Mouse (Mus musculus) embryonic facial prominence, embryonic 10.5 days (tissue): Measurements from ENCODE around the gene Guca1b. TPM values are rescaled to one million over a fixed set of nuclear protein-coding genes. Genes with fewer than 3 reads are reported as not detected.

Source experiments
- DNase-seq: peaks from one replicate; pipeline ENCODE4 v3.0.0-alpha.2; 2017; ENCODE audit warnings: low spot score
- H3K27ac ChIP-seq: fragments of 300-500 bp; sonication (generic); replicated peaks from 2 replicates; pipeline ENCODE4 v1.5.1; 2016; ENCODE audit warnings: mild to moderate bottlenecking
- H3K27me3 ChIP-seq: fragments of 300-500 bp; sonication (generic); replicated peaks from 2 replicates; pipeline ENCODE4 v1.6.1; 2016; ENCODE audit warnings: low read depth, mild to moderate bottlenecking; ENCODE audit not compliant: poor library complexity, severe bottlenecking
- H3K36me3 ChIP-seq: fragments of 300-500 bp; sonication (generic); replicated peaks from 2 replicates; pipeline ENCODE4 v1.6.1; 2016; ENCODE audit warnings: mild to moderate bottlenecking, moderate library complexity
- H3K4me1 ChIP-seq: fragments of 300-500 bp; sonication (generic); 2 replicates; pipeline ENCODE4 v1.6.1; 2016
- H3K4me3 ChIP-seq: fragments of 300-500 bp; sonication (generic); 2 replicates; pipeline ENCODE4 v1.5.1; 2016; ENCODE audit warnings: mild to moderate bottlenecking, moderate library complexity
- H3K9me3 ChIP-seq: fragments of 300-500 bp; sonication (generic); 2 replicates; pipeline ENCODE4 v1.6.1; 2016; ENCODE audit warnings: mild to moderate bottlenecking
- WGBS: fragments of 180-500 bp; shearing (Covaris S2); methylation state at CpG from one replicate; pipeline ENCODE4 v1.1.7; 2016; 5-methylcytosine and 5-hydroxymethylcytosine counted together
- polyA plus RNA-seq: library from polyadenylated mRNA; unstranded; fragments of >200 nt; fragmentation: Nextera tagmentation; extraction: Ambion mirVana; gene quantifications from 2 replicates; pipeline ENCODE4 v1.2.1, GENCODE M21; 2016

Gene Guca1b
- polyA plus RNA-seq, 1 experiment from 2014 or later: 1.7 TPM

DNA sequence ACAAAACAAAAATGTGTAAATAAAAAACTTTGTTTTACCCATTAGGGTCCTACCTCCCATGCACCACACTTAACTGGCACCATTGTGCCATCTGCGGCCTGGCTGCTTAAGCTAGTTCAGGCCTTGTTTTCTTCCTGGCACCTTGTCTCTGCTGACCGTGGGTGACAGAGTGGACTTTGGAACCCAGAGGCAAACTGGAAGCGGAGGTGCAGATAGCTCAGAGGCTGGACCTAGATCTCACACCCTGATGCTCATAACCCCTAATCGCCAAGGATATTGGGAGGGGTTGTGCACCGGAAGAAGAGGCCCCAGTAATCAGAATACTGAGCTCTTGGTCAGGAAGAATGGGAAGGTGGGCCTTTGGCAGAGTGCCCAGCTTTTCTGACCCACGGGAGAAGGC, 39.0 kb downstream of the Guca1b start:
- Histone ChIP-seq H3K27ac (no peak overlapping the region), H3K4me1 (peaks cover 16% of the 10 kb centered on the region), H3K4me3 (no peak overlapping the region), H3K27me3 (no peaks in the 10 kb centered on the region; the same call in 1 of the 2 replicates), H3K9me3 (no peaks in the 10 kb centered on the region), H3K36me3 (no peaks in the 10 kb centered on the region)
- WGBS: 85% methylated on average over 6 of the region's 6 CpGs
- DNase-seq: no peak

DNA sequence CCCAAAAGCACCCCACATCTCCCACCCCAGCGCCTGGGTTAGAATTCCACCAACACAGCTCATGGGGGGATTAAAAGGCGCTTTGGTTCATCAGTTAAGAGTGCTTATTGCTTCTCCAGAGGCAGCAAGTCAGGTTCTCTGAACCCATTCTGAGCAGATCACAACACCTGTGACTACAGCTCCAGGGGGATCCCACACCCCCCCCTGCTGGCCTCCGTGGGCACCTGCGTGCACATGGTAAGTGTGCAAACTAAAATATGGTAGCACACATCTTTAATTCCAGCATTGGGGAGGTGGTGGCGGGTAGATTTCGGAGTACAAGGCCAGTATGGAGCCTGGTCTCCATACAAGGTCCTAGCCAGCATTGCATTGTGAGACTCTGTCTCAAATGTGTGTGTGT, 42.1 kb downstream of the Guca1b start:
- Histone ChIP-seq H3K9me3 (no peaks in the 10 kb centered on the region), H3K36me3 (no peaks in the 10 kb centered on the region), H3K27ac (no peak overlapping the region), H3K4me1 (peaks cover 18% of the 10 kb centered on the region), H3K4me3 (no peak overlapping the region), H3K27me3 (peaks cover 12% of the 10 kb centered on the region; the same call in 1 of the 2 replicates)
- 66% methylated on average over 6 of the region's 6 CpGs for WGBS
- no peak for DNase-seq

DNA sequence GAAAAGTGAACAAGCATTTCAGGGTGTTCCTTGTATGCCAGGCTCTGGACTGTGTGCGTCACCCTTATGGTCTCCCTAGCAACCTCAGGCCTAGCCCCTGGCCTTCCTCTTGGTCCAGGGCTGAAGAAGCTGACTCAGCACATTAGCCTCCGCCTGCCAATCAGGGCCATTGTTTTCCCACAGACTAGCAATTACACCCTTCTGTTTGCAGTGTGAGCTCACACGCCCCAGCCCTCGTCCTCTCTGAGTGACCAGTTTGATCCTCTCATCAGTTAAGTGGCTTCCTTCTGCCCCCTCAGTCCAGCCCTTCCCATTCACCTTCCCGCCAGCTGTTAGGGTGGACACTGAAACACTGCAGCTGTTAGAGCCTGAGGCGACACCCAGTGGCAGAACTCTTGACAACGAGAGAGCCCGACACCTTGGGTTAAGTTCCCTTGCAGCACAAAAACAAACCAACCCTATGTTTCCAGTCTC, 43.7 kb downstream of the Guca1b start:
- Histone ChIP-seq H3K9me3 (no peaks in the 10 kb centered on the region), H3K4me1 (peaks cover 18% of the 10 kb centered on the region), H3K4me3 (0 out of 2 replicates have a peak overlapping the region, but pooled peaks have one; percentile 16), H3K36me3 (no peaks in the 10 kb centered on the region), H3K27me3 (peaks cover 12% of the 10 kb centered on the region; the same call in 1 of the 2 replicates), H3K27ac (peak overlapping the region; percentile 19; the same call in 1 of the 2 replicates)
- peak; percentile 74 for DNase-seq
- WGBS: 9% methylated on average over 8 of the region's 8 CpGs

DNA sequence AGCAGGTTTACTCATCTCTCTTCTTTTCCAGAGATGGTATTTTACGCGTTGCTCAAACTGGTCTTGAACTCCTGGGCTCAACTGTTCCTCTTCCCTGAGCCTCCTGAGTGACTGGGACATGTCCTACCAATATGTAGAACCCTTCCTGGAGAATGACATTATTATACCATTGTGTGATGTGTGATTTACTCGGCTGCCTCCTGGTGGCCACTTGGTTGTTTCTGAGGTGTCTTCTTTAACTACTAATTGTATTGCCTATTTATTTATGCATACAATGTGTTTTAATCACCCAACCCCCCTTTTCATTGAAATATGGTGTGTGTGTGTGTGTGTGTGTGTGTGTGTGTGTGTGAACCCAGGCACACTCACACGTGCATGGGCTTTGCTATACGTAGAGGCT, 45.6 kb downstream of the Guca1b start:
- Histone ChIP-seq H3K27ac (no peak overlapping the region), H3K4me3 (no peak overlapping the region), H3K36me3 (no peaks in the 10 kb centered on the region), H3K4me1 (peaks cover 18% of the 10 kb centered on the region), H3K27me3 (peaks cover 21% of the 10 kb centered on the region), H3K9me3 (no peaks in the 10 kb centered on the region)
- WGBS: 64% methylated on average over 5 of the region's 5 CpGs
- no peak for DNase-seq

DNA sequence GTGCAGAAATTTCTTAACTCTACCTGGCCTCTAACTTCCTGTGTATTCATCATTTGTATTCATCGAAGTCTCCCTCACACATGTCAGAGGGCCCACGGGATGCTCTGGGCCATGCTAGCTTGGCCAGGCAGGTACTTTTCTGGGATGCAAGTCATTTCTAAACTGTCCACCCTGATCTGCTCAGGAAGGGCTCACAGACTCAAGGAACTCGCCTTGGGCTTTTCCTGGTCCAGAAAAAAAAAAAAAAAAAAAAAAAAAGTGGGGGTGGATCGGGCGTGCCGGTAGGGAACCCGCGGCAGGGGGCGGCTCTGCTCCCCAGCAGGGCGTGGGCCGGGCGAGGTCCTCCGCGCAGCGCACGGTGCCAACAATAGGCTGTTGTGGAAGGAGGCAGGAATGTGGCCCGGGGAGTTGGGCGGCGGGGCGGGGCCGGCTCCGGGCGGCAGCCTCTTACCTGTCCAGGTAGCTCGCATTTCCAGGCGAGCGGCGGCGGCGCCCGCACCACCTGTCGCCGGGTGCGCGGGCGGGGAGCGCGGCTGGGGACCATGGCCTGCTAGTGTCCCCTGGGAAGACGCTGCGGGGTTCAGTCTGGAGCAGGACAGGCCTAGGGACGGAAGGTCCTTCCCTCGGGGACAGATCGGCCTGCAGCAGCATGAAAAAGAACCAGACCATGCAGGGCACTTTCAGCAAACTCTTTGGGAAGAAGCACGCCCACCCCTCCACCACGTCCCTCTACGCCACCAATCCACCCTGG, 51.1 kb downstream of the Guca1b start, which contains the start of gene AI661453:
Gene AI661453 (plus strand): TSS at position 460 of the 751 bp plus-strand sequence.
- Histone ChIP-seq H3K4me1 (peaks cover 37% of the 10 kb centered on the region), H3K36me3 (no peaks in the 10 kb centered on the region), H3K27me3 (peaks cover 69% of the 10 kb centered on the region), H3K9me3 (no peaks in the 10 kb centered on the region), H3K27ac (peak within 1 kb of the TSS; percentile 71), H3K4me3 (peak within 1 kb of the TSS; percentile 56)
- 1% methylated on average over 45 of the region's 45 CpGs for WGBS
- DNase-seq: peak; percentile 74

DNA sequence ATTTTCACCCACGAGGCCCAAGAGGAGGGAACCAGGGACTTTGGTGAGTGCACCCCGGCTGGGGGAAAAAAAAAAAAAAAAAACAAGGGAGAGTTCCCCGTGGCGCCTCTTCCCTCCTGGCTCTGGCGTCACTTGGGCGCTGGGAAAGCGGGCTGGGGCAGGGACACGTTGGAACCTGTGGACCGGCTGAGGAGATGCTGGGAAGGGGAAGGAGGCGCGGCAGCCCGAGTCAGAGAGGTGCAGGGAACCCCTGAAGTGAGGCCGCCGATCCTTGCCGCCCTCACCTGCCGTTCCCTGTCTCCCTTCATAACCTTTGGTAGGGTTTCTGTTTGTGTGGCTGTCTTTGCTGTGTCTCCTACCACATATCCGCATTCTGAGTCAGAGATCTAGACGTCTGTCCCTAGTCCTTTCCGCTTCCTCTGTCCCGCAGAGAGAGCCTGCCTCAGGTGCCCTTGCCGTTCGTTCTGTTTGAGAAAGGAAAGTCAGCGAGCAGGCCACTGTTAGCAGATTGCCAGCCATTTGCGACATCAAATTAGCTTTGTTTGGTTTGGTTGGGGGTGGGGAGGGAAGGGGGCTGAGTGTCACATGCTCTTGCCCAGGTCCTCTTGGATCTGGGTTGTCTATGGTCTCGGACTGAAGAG, 51.8 kb downstream of the Guca1b start, which contains the start of gene 1700001C19Rik:
Gene 1700001C19Rik (minus strand): TSS at position 470 of the 641 bp plus-strand sequence.
- H3K4me3 ChIP-seq: peak within 1 kb of the TSS; percentile 56
- peak within 1 kb of the TSS; percentile 71 for H3K27ac ChIP-seq
- peaks cover 71% of the 10 kb centered on the region for H3K27me3 ChIP-seq
- whole genome bisulfite sequencing: under 1% methylated on average over 25 of the region's 25 CpGs
- no peaks in the 10 kb centered on the region for H3K9me3 ChIP-seq
- H3K4me1 ChIP-seq: peaks cover 44% of the 10 kb centered on the region
- DNase-seq: peak; percentile 47
- no peaks in the 10 kb centered on the region for H3K36me3 ChIP-seq

DNA sequence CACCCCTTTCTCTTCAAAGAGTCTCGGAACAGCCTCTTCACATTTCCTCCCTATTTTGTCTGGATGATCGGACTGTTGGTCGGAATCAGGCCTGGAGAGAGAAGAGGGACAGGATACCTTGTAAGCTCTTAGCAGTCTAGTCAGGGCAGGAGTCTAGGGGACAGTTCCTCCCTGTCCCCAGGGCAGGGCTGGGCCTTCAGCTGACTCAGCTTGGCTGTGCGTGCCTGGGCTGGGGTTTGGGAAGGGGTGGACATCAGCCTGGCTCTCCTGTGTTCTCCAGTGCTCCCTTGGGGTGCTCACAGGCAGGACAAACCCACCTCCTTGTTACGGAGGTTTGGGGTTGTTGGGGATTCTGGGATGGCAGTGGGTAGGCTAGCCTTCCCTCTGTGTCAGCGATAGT, 53.4 kb downstream of the Guca1b start:
- Histone ChIP-seq H3K9me3 (no peaks in the 10 kb centered on the region), H3K36me3 (no peaks in the 10 kb centered on the region), H3K27me3 (peaks cover 77% of the 10 kb centered on the region), H3K27ac (no peak overlapping the region; the same call in 1 of the 2 replicates), H3K4me1 (peaks cover 49% of the 10 kb centered on the region), H3K4me3 (no peak overlapping the region)
- 61% methylated on average over 6 of the region's 6 CpGs for WGBS
- DNase-seq: no peak

DNA sequence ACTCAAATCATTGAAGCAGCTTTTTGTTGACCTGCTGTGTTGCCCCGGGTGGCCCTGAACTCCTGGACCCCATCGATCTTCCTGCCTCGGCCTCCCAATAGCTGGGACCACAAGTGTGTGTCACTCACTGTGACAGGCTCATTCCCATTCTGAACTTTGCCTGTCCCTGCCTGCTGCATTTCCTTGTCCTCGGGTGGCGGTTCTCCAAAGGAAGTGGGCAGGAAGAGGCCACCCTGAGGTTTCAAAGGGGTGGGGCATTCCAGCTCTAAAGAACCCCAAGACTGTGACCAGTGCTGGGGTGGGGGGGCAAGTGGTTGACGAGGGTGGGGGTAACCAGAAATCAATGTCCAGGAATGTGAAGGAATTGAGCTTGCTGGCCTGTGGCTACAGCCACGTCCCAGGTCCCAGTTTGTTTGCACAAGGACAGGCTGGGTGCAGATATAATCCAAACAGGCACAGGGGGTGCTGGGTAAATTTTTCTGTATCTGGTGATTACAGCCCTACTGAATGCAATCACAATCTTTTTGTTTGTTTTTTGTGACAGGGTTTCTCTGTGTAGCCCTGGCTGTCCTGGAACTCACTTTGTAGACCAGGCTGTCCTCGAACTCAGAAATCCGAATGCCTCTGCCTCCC, 54.3 kb downstream of the Guca1b start:
- H3K9me3 ChIP-seq: no peaks in the 10 kb centered on the region
- no peaks in the 10 kb centered on the region for H3K36me3 ChIP-seq
- 38% methylated on average over 9 of the region's 9 CpGs for WGBS
- peaks cover 77% of the 10 kb centered on the region for H3K27me3 ChIP-seq
- no peak overlapping the region for H3K27ac ChIP-seq
- DNase-seq: no peak
- peaks cover 49% of the 10 kb centered on the region for H3K4me1 ChIP-seq
- no peak overlapping the region for H3K4me3 ChIP-seq

DNA sequence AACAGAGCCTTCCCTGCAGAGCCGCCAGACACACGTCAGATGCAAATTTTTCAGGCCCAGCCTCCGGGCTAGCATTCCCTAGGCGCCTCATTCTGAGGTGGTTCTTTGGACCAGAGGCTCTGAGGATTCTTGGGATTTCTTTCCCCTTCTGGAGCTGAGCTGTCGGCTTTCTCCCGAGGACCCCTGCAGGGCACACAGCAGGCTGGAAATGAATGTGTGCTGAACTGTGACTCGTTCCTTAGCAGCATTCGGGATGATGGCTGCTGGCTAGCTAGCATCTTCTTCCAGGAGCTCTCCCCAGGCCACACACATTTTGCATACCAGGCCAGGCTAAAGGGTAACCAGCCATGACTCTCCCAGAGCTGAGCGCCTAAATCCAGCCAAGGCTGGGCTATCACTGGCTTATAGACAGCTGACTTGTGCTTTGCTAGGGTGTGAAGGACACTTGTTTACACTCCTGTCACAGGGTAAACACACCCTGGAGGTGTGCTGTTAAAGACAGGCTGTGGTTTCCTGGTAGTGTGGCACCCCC, 55.2 kb downstream of the Guca1b start:
- Histone ChIP-seq H3K9me3 (no peaks in the 10 kb centered on the region), H3K27ac (peak overlapping the region; percentile 27; the same call in 1 of the 2 replicates), H3K36me3 (no peaks in the 10 kb centered on the region), H3K4me1 (peaks cover 49% of the 10 kb centered on the region), H3K4me3 (no peak overlapping the region), H3K27me3 (peaks cover 70% of the 10 kb centered on the region)
- peak; percentile 42 for DNase-seq
- WGBS: 5% methylated on average over 9 of the region's 9 CpGs

DNA sequence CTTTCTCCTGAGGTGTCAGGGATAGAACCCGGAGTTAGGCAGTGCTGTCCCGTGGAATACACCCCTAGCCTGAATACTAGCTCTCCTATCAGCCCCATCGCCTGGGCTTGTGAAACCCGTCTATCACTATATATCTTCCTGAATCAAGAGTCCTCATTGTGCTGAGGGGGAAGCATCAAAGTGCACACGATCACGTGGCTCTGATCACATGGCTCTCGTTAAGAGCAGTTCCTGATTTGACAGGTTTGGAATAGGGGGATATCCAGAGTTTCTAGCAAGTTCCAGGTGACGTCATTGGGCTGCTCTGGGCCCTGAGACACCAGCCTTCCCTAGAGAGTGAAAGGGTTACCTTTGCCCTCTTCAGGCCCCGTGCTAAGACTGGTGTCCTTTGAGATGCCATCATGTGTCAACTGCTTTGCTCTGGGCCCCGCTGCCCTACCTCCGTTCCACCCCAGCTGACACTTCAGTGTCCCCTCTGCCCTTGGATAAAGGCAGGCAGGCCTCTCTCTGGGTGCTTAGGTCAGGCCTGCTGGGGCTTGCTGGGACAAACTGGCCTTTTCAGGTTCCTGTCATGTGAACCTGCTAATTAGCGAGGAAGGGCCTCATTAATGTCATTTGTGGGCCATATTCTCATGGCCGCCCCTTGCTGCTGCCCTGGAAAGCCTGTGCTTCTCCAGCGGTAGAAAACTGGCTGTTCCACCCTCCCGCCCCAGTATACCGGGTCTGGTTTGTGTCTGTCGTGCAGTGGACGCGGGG, 56.3 kb downstream of the Guca1b start:
- peak overlapping the region; percentile 62; the same call in 1 of the 2 replicates for H3K27ac ChIP-seq
- peak; percentile 32 for DNase-seq
- peaks cover 61% of the 10 kb centered on the region for H3K27me3 ChIP-seq
- H3K4me1 ChIP-seq: peaks cover 45% of the 10 kb centered on the region
- no peaks in the 10 kb centered on the region for H3K9me3 ChIP-seq
- H3K36me3 ChIP-seq: no peaks in the 10 kb centered on the region
- 63% methylated on average over 19 of the region's 19 CpGs for WGBS
- H3K4me3 ChIP-seq: no peak overlapping the region

DNA sequence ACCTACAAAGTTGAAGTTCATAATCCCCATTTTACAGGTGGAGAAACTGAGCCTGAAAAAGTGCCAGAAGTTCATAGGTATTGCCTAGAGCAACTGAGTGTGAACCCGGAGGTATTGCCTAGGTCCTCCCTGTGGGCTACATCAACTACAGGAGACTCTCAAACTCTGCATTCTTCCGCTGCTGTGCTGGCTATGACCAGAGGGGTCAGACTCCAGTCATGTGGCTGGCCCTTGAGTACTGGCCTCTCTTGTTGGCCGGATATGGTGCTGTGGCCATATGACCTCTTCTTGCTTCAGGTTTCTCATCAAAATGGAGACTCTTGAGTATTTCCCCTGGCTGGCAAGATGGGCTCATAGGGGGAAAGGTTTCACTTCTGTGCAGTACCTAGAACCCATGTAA, 57.1 kb downstream of the Guca1b start:
- peaks cover 37% of the 10 kb centered on the region for H3K4me1 ChIP-seq
- WGBS: 76% methylated on average over 3 of the region's 3 CpGs
- H3K4me3 ChIP-seq: no peak overlapping the region
- no peak overlapping the region for H3K27ac ChIP-seq
- H3K9me3 ChIP-seq: no peaks in the 10 kb centered on the region
- H3K36me3 ChIP-seq: no peaks in the 10 kb centered on the region
- peaks cover 53% of the 10 kb centered on the region for H3K27me3 ChIP-seq
- DNase-seq: no peak
